Mouse (Mus musculus) heart, adult 2 months (tissue): ENCODE measurements at regions not wholly inside any gene's neighbourhood (a gene's known extent, or its start where the extent isn't known, plus 50 kb on each side); places are given as distances from the start of the nearest gene placed in this dataset.
A peak's percentile ranks its signal among the peaks of the same experiment; 100 is the strongest.

Source experiments
- DNase-seq, 2 experiments: peaks; one replicate each; pipeline ENCODE4 v3.0.0; 2021
- H3K27ac ChIP-seq: fragments of 200-600 bp; 2 replicates; pipeline ENCODE4 v1.8.1; 2022
- H3K27me3 ChIP-seq: fragments of 200-500 bp; 2 replicates; pipeline ENCODE4 v1.6.1; 2012; ENCODE audit warnings: mild to moderate bottlenecking, low read length, inconsistent platforms, mixed read lengths; ENCODE audit not compliant: control insufficient read depth, insufficient read depth
- H3K36me3 ChIP-seq: fragments of 200-500 bp; 2 replicates; pipeline ENCODE4 v1.6.1; 2012; ENCODE audit warnings: low read length, inconsistent platforms; ENCODE audit not compliant: control insufficient read depth, insufficient read depth
- H3K4me1 ChIP-seq: fragments of 200-500 bp; 2 replicates; pipeline ENCODE4 v1.6.1; 2011; ENCODE audit warnings: low read length; ENCODE audit not compliant: control insufficient read depth, insufficient read depth
- H3K4me3 ChIP-seq: fragments of 200-600 bp; 2 replicates; pipeline ENCODE4 v1.8.1; 2022
- H3K79me2 ChIP-seq: fragments of 200-500 bp; replicated peaks from 2 replicates; pipeline ENCODE4 v1.6.1; 2012; ENCODE audit warnings: mild to moderate bottlenecking, inconsistent platforms, low read length, moderate library complexity, mixed read lengths; ENCODE audit not compliant: control insufficient read depth, insufficient read depth
- H3K9ac ChIP-seq: fragments of 200-500 bp; 2 replicates; pipeline ENCODE4 v1.6.1; 2012; ENCODE audit warnings: low read depth, mild to moderate bottlenecking, control low read depth, inconsistent platforms, low read length, mixed read lengths
- CTCF ChIP-seq: fragments of 200-600 bp; IDR thresholded peaks from 2 replicates; pipeline ENCODE4 v1.8.1; 2022; ENCODE audit warnings: antibody characterized with exemption, mild to moderate bottlenecking, moderate library complexity
- EP300 ChIP-seq: fragments of 200-500 bp; IDR thresholded peaks from 2 replicates; pipeline ENCODE4 v1.6.1; 2011; ENCODE audit warnings: low read depth, low read length, control low read depth; ENCODE audit not compliant: insufficient read depth
- POLR2A ChIP-seq: fragments of 200-500 bp; IDR thresholded peaks from 2 replicates; pipeline ENCODE4 v1.6.1; 2011; ENCODE audit warnings: mild to moderate bottlenecking, low read depth, low read length, control low read depth; ENCODE audit not compliant: insufficient read depth
- WGBS: fragments of 180-500 bp; shearing (Covaris S2); methylation state at CpG from one replicate; pipeline ENCODE4 v1.1.7; 2018; 5-methylcytosine and 5-hydroxymethylcytosine counted together
- intact Hi-C: fragments of 180-260 bp; cut with DNase I; formaldehyde crosslinking; loops from one replicate; pipeline ENCODE4 v1.15.1; 2025

DNA sequence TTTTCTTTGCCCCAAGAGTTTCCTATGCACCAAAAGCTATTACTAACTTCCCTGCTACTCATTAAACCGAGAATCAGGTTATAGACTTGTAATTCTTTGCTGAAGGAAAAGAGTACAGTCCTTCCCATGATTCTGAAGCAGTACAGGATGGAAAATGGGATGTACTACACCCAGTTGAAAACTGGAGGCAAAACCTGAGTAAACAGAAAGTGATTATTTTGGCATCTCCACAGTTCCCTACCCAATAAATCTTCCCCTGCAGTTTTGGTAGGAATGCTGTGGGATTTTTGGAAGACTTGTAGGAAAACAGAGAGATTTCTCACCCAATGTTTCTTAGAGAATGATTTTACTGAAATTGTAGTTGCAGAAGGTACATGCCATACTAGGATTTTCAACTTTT, 268.5 kb downstream of the Dio2 start:
- TF ChIP-seq CTCF (no peak), EP300 (no peak), POLR2A (no peak)

DNA sequence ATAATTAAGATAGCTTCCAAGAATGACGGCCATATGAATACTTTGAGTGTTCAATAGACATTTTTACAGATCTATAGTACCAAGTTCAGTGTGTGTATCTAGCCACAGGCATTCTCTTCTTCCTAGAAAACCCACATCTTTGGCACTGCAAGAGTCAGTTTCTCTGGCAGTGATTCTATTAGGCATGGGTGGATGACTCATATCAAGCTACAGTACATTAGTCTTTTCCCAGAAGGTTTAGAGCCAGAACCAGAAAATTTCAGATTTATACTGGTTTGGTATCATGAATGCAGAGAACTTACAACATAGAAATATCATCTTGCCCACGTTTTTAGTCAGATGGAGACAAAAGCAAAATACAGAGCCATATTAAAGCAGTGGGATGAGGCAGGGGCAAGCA, 278.1 kb downstream of the Dio2 start:
- H3K36me3 ChIP-seq: no peaks in the 10 kb centered on the region
- H3K9ac ChIP-seq: no peak overlapping the region
- H3K27ac ChIP-seq: no peak overlapping the region
- H3K79me2 ChIP-seq: no peaks in the 10 kb centered on the region
- TF ChIP-seq EP300: no peak
- TF ChIP-seq CTCF: no peak
- TF ChIP-seq POLR2A: no peak
- intact Hi-C loops: no loop called here
- no peak for DNase-seq
- H3K4me3 ChIP-seq: no peak overlapping the region
- H3K27me3 ChIP-seq: no peaks in the 10 kb centered on the region
- no peaks in the 10 kb centered on the region for H3K4me1 ChIP-seq
- WGBS: 54% methylated on average over 2 of the region's 2 CpGs

More for the DNA sequence above, 268.5 kb downstream of the Dio2 start:
- H3K27ac ChIP-seq: no peak overlapping the region
- H3K36me3 ChIP-seq: no peaks in the 10 kb centered on the region
- DNase-seq: no peak
- H3K79me2 ChIP-seq: no peaks in the 10 kb centered on the region
- WGBS: 48% methylated on average over 1 of the region's 1 CpGs
- intact Hi-C loops: no loop called here
- no peak overlapping the region for H3K9ac ChIP-seq
- H3K4me1 ChIP-seq: no peaks in the 10 kb centered on the region
- H3K4me3 ChIP-seq: no peak overlapping the region
- no peaks in the 10 kb centered on the region for H3K27me3 ChIP-seq

DNA sequence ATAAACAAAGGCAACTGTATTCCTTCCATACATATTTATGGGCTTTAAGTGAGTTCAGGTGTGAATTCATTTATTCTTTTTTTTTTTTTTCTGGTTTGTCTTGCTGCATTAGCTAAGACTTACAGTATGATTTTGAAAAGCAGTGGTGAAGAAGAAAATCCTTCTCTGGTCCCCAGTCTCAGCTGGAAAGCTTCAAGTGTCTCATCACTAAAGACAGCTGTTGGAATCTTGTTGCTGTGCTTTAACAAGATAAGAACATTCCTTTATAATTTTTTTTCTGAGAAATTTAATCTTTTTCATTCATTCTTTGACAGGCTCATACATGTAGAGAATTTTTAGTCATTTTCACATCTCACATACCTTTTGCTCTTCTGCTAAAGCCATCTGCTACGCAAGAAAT, 297.6 kb downstream of the Dio2 start:
- H3K4me3 ChIP-seq: no peak overlapping the region
- no peaks in the 10 kb centered on the region for H3K79me2 ChIP-seq
- 84% methylated on average over 1 of the region's 1 CpGs for WGBS
- intact Hi-C loops: no loop called here
- H3K4me1 ChIP-seq: no peaks in the 10 kb centered on the region
- H3K9ac ChIP-seq: no peak overlapping the region
- H3K27me3 ChIP-seq: no peaks in the 10 kb centered on the region
- TF ChIP-seq EP300 (no peak), POLR2A (no peak), CTCF (no peak)
- H3K36me3 ChIP-seq: no peaks in the 10 kb centered on the region
- no peak overlapping the region for H3K27ac ChIP-seq
- DNase-seq: no peak

DNA sequence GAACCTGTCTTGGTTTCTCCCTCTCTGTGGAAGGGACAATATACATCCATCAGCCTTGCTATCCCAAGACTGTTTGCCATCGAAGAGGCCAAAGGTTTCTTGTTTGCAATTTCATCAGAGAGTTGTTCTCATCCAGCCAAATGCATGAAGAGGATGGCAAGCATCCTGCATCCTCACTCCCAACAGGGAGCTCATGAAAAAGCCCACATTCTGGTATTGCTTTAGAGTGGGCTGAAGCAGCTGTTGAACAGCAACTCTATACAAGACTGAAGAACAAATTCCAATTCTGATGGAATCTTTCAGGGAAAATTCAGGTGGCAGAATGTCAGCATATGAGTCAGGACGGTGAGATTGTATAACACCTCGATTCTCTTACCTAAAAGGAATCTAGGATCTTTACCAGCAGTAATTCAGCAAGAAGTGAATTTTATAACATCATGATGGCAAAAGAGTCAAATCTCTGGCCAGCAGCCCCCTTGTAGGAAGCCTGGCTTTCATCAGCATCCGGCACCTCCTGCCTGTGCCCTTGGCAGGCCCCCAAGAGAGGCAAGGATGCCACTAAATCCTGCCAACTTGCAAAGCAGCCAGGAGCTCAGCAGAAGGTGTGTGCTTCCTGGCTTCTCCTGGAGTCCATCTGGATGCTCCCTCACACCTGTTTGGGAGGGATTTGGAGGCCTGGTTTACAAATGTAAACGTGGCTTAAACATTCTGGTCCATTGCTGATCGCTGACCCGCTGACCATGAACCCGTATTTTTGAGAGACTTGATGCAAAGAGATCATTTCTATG, 312.8 kb downstream of the Dio2 start:
- H3K27ac ChIP-seq: no peak overlapping the region
- TF ChIP-seq EP300: no peak
- TF ChIP-seq CTCF: no peak
- no peak for TF ChIP-seq POLR2A
- 67% methylated on average over 8 of the region's 8 CpGs for WGBS
- no peaks in the 10 kb centered on the region; the same call in 1 of the 2 replicates for H3K27me3 ChIP-seq
- H3K9ac ChIP-seq: no peak overlapping the region
- peak in 1 of 2 experiments; percentile 2 for DNase-seq
- H3K36me3 ChIP-seq: no peaks in the 10 kb centered on the region
- H3K4me1 ChIP-seq: no peaks in the 10 kb centered on the region
- H3K4me3 ChIP-seq: no peak overlapping the region
- intact Hi-C loops: no loop called here
- H3K79me2 ChIP-seq: no peaks in the 10 kb centered on the region

DNA sequence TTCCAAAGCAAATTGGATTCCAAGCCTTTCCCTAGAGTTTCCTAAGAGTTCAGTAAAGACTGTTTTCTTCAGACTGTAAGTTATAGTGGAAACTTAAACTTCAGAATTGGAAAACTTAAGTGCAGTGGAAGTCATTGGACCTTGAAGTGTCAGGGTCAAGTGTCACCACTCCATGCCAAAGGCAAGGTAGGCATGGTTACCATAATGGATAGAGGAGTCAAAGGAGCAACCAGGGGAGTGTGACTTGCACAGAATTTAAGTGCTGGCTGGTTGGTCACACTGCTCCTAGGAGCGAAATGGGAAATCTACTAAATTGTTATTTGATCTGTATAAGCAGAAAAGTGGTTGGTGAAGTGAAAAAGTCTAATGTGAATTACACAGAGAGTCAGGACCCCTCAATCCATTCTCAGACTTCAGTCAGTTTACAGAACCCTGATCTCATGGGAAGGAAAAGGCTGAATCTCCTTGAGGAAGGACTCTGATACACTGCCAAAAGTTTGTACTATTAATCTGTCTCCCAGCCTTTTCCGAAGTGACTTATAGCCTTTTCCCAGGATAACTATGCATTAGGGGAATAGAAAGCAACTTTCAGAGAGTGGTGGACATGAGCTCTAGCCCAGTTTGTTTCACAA, 320.5 kb downstream of the Dio2 start:
- Histone ChIP-seq H3K4me1 (no peaks in the 10 kb centered on the region), H3K9ac (no peak overlapping the region)

GRCm38 (mm10) chr12:90408716-90409115, 329.5 kb downstream of the Dio2 start:
- H3K4me3 ChIP-seq: no peak overlapping the region
- H3K27me3 ChIP-seq: no peaks in the 10 kb centered on the region
- no peak overlapping the region for H3K9ac ChIP-seq
- 34% methylated on average over 3 of the region's 3 CpGs for WGBS
- intact Hi-C loops: no loop called here
- H3K36me3 ChIP-seq: no peaks in the 10 kb centered on the region
- TF ChIP-seq EP300 (no peak), CTCF (no peak), POLR2A (no peak)
- no peak for DNase-seq
- no peaks in the 10 kb centered on the region for H3K79me2 ChIP-seq
- H3K4me1 ChIP-seq: no peaks in the 10 kb centered on the region
- H3K27ac ChIP-seq: no peak overlapping the region

More for the DNA sequence above, 320.5 kb downstream of the Dio2 start:
- H3K79me2 ChIP-seq: no peaks in the 10 kb centered on the region
- intact Hi-C loops: no loop called here
- no peaks in the 10 kb centered on the region for H3K27me3 ChIP-seq
- no peak overlapping the region for H3K27ac ChIP-seq
- WGBS: 66% methylated on average over 2 of the region's 2 CpGs
- no peak for TF ChIP-seq EP300
- no peak for TF ChIP-seq CTCF
- no peak for TF ChIP-seq POLR2A
- no peaks in the 10 kb centered on the region for H3K36me3 ChIP-seq
- no peak overlapping the region for H3K4me3 ChIP-seq
- DNase-seq: no peak
